Mouse (Mus musculus): ENCODE data around the gene Opalin.

Gene Opalin

DNA sequence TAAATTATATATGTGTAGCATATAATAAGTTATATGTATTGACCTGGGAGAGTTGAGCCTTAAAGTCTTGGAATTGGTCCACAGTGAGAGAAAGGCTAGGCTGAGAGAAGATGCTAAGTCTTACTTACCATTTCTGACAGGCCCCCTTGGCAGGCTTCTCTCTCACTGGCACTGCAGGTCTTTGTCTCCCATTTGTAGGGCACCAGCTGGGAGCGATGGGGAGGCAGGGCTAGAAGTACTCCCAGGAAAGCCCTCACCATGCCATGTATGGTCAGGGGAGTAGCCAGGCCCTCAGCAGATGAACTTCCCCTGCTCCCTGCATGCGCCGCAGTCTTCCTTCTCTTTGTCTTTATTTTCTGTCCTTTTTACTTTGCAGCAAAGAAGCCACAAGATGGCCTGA is at the start of gene Opalin:
Gene Opalin (minus strand): TSS at position 208 of the 400 bp plus-strand sequence.
- DNase-seq: no peak

DNA sequence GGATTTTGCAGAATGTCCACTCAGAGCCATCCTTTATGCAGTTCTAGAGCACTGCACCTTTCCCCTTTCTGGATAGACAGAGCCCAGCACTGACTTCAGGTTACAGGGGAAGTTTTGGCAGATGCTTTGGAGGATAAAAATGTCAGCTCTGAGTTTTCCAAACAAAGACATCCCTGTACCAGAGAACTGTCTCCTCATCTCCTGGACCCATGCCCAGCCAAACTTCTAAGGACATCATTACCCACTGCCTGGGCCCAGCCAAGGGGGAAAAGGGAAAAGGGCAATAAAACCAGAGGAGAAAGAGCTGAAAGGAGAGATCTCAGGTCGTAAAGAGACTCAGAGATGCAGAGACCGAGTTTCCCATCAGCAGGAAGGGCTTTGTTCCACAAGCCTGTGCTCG is 46.1 kb upstream of the Opalin start:
- DNase-seq: no peak

DNA sequence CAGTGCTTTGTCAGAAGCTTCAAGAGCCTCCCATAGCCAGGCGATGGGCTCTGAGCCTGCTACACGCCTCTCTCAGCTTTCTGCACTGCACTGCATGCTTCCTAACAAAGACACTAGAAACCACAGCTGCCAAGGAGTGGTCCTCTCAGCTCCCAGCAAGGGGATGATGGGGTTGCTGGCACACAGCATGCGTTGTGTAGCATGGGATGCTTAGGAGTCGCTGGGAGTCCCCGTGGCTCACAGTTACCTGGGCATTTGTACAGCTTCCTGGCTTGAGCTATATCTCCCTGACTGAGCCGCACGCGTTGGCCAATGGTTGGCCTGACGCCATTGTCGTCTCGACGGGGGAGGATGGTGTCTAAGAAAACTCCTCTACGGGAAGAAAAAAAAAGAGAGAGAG is 43.0 kb upstream of the Opalin start:
- DNase-seq: no peak

GRCm38 (mm10) chr19:41118346-41118745 is 41.4 kb upstream of the Opalin start:
- DNase-seq: no peak

DNA sequence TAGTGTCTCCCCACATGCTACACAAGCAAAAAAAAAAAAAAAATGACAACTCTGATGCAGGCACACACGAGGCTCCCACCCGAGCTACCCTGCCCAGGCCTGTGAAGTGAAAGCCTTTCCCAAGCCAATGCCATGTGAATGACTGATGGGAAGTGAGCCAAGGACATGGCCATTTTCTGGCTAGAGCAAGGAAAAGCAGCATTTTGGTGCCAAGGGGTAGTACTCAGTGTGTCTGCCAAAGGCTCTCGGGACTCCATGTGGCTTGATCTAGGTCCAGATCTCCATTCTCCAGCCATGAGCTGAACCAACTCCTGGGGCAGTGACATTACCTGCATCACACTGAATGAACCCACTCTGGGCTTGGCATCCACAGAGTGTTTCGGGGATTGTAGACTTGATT is 40.4 kb upstream of the Opalin start:
- no peak for DNase-seq

GRCm38 (mm10) chr19:41114611-41115010 is 37.7 kb upstream of the Opalin start:
- DNase-seq: no peak

DNA sequence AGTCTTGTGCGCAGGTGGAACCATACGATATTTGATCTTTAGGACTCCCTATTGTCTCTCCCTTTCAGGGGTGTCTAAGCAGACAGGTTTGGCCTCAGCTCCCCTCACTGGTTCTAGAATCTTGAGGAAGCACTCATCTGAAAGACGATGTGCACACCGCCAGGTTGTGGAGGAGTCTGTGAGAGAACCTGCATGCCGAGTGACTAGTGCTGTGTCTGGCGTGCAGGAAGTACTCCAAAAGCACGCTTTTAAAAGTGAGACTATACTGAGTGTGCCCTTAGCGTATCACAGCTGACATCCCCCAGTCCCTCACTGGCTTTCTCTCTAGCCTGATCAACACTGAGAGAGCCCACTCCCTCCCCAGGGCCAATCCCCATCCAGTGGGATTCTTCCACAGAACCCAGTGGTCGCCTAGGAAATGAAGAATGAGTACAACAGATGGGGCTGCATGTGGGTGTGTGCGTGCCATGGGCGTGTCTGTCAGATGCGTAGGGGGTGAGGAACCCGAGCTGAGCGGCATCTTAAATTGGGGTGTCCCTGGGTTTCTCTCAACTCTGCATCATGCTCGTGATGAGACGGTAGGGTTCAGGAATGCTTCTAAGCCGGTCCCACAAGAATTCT is 37.1 kb upstream of the Opalin start:
- no peak for DNase-seq

- no peak for DNase-seq
Observed at GRCm38 (mm10) chr19:41112609-41113008, 35.7 kb upstream of the Opalin start.

DNA sequence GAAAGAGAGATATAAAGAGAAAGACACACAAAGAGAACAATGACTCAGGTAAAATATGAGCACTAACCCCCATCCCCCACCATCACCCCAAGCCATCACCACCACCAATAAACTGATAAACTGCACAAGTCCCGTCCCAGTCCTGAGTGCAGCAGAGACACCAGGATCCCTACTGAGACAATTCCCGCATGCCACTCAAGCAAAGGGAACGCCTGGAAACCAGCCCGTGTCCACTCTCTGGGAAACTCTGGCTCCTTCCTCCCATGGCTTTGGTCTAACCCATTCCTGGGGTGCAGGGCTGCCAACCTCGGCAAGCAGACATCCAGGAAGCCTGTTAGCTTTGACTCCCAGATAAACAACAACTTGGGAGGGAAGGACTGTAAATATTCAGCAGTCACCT is 33.1 kb upstream of the Opalin start:
- no peak for DNase-seq

DNA sequence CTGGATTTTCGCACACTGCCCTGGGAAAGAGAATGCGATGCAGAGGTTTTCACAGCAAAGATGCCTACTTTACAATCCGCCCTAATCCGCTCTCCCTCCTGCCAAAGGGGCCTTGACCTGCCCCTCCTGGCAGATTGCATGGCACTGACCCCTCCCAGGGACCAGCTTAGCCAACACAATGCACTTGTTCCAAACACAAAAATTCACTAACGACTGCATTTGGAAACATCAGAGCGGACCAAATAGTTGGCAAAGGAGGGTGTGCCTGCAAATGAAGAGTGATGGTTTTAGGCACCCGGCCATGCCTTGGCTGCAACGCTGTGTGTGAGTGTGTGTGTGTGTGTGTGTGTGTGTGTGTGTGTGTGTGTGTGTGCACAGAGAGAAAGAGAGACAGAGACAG is 32.6 kb upstream of the Opalin start:
- no peak for DNase-seq

DNA sequence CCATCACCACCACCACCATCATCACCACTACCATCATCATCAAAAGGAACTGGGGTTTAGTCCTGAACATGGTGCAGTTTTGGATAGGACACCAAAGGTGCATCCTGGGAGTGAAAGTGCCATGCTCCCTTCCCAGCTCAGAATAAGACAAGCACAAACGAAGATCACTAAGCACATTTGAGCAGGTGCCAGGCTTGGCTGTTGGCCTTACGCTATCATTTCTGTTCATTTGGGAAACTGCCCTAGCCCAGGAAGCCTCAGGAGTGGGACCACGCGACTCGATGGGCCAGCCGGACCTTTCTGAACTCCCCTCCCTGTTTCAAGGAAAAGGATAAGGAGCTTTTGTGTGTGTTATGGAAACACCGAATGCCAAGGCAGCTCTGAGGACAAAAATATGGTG is 31.8 kb upstream of the Opalin start:
- DNase-seq: no peak

DNA sequence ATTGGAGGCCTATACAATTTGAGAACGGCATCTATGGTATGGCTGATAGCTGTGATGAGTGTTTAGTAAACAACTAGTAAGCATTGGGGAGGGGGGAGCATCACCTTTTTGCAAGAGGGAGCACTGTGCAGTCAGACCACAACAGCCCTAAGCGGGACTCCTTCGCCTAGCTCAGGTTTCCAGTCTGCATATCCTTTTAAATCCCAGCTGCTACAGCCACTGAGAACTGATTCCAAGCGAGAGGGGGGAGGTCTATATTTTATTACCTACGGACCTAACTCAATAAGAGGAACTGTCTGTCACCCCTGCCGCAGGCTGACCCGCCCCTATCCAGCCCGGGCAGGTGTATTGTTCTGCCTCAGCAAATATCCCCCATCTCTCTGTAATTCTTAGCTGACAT is 30.6 kb upstream of the Opalin start:
- DNase-seq: no peak

DNA sequence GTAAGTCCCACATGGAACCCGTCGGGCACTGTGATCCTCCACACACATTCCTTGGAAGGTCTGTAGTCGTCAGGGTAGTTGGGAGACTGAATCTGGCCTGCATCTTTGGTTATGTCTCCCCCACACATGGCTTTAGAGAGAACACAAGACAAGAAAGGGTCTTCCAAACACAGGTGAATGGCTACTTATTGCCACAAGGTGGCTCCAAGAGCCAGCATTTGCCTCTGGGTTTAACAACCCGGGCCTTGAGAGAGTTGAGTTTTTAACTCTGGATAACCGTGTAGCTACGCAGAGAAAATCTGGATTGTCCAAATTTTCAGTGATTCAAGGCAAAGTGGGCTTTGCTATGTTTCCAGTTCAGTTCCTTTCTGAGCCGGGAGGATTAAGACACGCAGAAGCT is 28.0 kb upstream of the Opalin start:
- DNase-seq: peak; percentile 20

DNA sequence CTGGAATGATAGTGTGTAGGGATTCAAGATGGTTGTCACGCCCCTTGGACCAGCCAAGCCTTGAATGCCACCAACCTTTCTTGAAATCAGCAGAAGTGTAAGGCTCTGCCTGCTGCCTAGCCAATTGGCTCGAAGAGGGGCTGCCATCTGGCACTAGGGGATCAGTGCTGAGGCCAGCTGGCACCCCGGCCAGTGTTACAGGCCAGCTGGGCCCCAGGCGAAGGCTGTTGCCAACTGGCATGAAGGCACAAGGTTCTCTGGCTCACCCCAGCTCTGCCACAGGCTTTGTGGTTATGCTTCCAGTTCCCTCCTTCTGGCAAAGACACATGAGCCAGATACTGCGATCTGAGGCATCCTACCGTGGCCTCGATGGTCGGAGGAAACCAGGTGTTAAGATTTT is 24.5 kb upstream of the Opalin start:
- peak; percentile 19 for DNase-seq

GRCm38 (mm10) chr19:41100863-41101262 is 23.9 kb upstream of the Opalin start:
- DNase-seq: no peak

- no peak for DNase-seq
Observed at GRCm38 (mm10) chr19:41097038-41097437, 20.1 kb upstream of the Opalin start.

GRCm38 (mm10) chr19:41091901-41092300 is 15.0 kb upstream of the Opalin start:
- DNase-seq: no peak

- DNase-seq: peak; percentile 49
Observed at GRCm38 (mm10) chr19:41089833-41090232, 12.9 kb upstream of the Opalin start.

DNA sequence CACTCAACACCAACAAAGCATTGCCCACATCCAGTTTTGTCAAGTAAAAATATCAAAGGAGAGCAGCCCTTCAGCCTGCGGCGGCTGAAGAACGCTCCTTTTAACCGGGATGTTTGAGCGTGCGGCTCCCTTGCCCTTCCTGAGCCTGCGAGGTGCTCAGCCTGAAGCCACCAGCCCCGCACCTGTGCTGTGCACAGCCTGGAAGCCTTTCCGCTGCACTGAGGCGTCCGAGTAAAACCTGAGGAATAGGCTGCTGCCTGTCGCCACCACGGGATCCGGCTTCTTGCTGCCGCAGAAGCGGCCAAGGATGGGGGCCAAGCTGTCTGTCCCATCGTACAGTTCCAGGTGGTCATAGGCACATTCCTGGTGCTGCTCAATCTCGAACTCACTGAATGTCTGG is 11.6 kb upstream of the Opalin start:
- DNase-seq: no peak

DNA sequence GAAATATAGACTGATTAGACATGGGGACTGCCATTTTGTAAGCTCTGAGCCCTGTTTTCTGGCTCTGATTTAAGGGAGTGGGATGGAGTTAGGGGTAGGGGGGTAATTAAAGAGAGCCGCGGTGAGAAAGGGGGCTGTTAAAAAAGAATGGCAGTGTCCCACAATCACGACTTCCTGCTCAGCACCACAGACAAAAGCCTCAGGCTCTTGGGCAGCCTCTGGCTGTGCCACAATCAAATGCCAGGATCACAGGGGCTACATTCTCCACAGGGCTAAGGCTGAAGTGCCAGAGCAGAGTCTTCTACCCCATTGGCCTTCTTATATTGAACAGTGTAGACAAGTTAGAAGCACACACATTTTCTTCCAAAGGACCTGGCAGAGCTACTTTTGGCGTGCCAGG is 11.0 kb upstream of the Opalin start:
- DNase-seq: no peak

DNA sequence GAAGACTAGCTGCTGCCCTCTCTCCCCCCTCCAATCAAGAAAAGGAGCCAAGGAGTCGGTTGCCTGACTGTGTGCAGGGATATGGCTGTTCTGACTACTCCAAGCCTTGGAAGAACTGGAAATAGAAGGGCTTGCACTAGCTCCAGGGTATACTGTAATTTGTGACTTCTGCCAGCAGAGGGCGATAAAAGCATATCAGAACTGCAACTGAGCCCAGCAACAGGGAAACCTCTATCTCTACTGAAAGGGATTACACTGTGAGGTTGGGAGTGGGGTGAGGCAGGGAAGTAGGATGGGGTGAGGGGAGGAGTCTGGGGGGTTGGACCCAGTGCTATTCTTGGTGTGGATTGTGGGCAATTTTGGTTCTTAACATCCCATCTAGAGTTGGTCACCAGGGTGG is 9.8 kb upstream of the Opalin start:
- peak; percentile 72 for DNase-seq

- DNase-seq: no peak
Observed at GRCm38 (mm10) chr19:41086289-41086688, 9.4 kb upstream of the Opalin start.

DNA sequence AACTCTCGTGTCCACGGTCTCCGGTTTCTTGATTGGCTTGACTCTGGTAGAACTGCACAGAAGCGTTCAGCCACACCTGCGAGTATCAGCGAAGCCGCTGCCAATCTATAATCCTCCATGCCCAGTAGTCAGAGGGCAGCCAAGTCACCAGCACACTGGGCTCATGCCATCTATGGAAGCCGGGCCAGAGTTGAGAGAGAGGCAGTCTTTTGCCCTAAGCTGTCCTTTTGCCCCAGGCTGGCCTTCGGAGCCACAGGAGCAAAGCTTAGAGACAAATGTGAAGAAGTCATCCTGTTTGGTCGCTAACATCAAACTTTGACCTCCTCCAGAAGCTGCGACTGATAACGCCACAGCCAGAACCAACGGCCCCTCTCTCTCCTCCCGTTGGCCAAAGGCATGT is 6.7 kb upstream of the Opalin start:
- no peak for DNase-seq

- DNase-seq: no peak
Observed at GRCm38 (mm10) chr19:41081589-41081988, 4.7 kb upstream of the Opalin start.

DNA sequence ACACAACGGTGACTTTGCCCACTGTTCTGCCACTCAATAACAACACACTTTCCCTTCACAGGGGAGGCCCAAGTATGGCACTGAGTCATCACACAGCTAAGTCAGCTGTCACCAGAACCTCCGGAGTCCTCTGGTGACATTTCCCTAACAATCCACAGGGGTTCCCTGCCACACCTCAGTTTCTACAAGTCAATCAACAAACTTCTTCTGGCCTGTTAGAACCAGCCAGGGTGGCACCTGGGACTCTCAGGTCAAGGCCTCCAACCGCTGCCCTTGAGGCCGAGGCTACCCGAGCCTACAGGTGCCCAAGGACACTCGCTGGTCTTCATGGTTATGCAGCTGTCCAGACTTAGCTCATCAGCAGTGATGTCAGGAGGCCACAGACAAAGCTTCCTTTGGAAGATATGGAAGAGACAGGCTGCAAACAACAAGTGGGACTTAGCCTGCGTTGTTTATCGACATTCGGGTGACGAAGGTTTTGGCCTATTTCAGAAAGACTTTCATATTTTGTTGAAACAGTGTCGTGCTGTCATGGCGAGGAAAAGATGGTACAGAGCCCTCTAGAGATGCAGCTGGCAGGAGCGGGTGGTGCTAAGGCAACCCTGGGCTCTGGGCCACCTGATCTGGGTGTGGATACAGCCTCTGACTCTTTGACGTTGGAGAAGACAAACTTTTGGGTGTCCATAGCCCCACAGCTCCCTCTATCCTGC is 3.0 kb downstream of the Opalin start:
- no peak for DNase-seq

Measured in kidney, adult 9 months (tissue).